Mouse (Mus musculus) layer of hippocampus, postnatal 14 days (tissue): Measurements from ENCODE around the gene Ccdc122. TPM values are rescaled to one million over a fixed set of nuclear protein-coding genes. Genes with fewer than 3 reads are reported as not detected.
"Not testable (repeated sequence)": the region's sequence is repeated elsewhere in the genome, so short reads cannot be mapped to it uniquely, and the experiment has no call there.

ENCODE experiments used
- DNase-seq, 2 experiments: peaks; one replicate each; pipeline ENCODE4 v3.0.0; 2021 to 2022; ENCODE audit warnings: low spot score in 2 of 2, mixed read lengths in 1 of 2
- long read RNA-seq, 2 experiments: library from polyadenylated mRNA; stranded (forward); transcript quantifications; one replicate each; pipeline ENCODE4 v2.0.0; 2021
- total RNA-seq, 2 experiments: library from RNA; stranded (reverse); gene quantifications; 2 replicates each; pipeline ENCODE4 v1.2.3; 2021

Ccdc122 gene
- 1 to 10 TPM; 2.0 to 2.3 TPM for total RNA-seq
- long read RNA-seq, experiment 1, partial matches to known transcripts = 0 of 2 reads
- long read RNA-seq, experiment 1, other reads (novel, unspliced or antisense) = 1 of 2 reads
- long read RNA-seq, experiment 2 = 0 reads

GRCm38 (mm10) chr14:77036226-77037046 lies at the start of gene Ccdc122, which contains the start of gene Lacc1:
Ccdc122 (plus strand) TSS chr14:77036772.
Lacc1 (minus strand) TSS chr14:77036904.
- peak; percentile 63 to 68 for DNase-seq

- not testable (repeated sequence) for DNase-seq
Measured at GRCm38 (mm10) chr14:76990351-76990750, 46.2 kb upstream of the Ccdc122 start.

DNA sequence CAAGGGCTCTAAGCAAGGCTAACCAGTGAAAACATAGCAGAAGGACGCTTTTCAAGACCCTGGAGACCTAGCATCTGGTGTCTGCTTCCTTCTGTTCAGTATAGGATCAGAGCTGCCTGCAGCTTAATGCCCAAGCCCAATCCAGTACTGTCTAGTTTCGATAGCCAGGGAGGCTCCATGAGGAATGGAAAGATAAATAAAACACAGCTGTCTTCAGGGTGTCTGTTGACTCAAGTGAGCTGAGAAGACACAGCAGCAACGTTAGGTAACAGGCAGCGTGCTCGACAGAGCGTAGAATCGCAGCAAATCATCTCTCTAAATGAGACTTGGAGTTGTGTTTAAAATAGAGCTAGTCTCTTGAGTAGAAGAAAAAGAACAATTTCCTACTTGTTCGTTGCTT lies 31.8 kb upstream of the Ccdc122 start:
- no peak for DNase-seq

DNA sequence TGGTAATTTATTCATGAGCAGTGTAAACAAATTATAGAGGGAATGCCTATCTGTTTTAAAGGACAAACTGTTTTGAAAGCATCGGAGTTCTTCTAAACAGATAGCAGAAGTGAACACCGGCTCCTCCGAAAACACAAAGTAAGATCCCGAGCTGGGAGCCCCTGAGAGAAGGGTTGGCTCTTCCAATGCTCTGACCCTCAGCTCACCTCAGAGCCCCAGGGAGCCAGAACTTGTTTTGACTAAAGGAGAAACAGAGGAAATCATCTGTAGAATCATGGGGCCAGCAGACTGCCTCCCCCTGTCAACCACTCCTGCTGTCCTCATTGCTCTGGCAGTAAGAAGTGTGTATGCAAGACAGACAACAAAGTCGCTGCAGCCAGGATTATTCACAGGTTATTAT lies 31.0 kb upstream of the Ccdc122 start:
- DNase-seq = no peak

DNA sequence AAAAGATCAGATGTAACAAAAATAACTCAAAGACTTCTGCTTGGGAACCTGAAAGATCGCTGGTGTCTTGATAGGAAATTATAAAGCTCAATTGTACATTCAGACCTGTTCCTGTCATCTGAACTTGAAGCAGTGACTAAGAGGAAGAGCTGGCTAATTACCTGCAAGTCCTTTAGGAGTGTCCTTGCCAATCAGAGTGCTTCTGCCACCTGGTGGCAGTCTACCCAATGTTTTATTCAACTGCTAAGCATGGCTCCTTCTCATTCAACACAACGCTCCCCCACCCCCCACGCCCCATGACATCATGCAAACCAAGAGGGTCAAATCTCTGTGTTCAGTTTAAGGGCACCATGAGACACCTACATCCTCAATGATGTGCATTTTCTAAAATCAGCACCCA lies 28.3 kb upstream of the Ccdc122 start:
- peak; percentile 48 to 71 for DNase-seq

DNA sequence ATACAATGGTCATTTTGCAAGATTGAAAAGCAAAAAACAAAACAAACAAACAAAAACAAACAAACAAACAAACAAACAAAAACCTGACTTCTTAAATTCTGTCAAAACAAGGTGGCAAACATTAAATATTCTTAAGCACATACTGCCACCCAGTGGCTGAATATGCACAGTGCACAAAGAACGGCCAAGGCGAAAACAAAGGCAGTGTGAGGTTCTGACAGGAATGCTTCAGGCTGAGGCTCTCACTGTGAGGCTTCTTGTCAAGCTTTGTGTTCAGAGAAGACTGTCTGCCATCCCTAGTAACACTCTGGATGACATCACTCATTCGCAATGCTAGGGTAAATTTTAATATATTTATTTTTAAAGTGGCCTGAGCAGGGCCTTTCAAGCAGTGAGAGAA lies 24.8 kb upstream of the Ccdc122 start:
- peak; percentile 74 to 83 for DNase-seq

GRCm38 (mm10) chr14:77016783-77017182 lies 19.8 kb upstream of the Ccdc122 start:
- not testable (repeated sequence) for DNase-seq

GRCm38 (mm10) chr14:77017211-77017610 lies 19.4 kb upstream of the Ccdc122 start:
- DNase-seq = no peak

DNA sequence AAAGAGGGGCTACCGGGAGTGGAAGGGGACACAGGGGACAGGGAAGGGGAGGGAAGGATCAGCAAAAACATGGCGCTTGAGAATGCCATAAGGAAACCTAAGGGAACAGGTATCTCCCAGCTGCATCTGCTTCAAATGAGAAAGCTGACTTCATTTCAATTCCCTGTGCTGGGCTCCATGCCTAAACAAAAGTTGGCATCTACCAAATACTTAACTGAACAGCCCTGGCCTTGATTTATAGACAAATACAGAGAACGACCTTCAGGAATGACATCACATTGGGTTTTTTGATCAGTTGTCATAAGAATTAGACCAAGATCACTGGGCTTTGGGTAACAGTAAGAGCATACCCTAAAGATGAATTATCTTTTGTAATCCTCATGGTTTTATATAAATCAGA lies 12.1 kb upstream of the Ccdc122 start:
- no peak for DNase-seq

GRCm38 (mm10) chr14:77029319-77030054 lies 7.1 kb upstream of the Ccdc122 start:
- DNase-seq = no peak

- DNase-seq = no peak
Measured at GRCm38 (mm10) chr14:77030808-77031207, 5.8 kb upstream of the Ccdc122 start.

DNA sequence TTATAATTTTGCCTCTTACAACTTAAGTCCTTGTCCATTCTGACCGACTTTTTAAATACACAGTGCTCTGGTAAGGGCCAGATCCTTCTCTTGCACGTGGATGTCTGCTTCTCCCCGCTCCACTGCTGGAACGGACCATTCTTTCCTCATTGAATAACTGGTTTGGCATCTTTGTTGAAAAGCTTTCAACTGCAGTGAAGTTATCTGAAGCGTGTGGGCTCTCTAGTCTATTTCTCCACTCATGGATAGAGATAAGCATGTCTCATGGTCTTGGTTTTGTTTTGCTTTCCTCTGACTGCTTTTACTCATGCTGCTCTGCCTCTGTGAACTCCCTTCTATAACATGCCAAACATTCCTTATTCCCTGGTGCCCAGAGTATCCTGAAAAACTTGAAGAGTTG lies 4.1 kb upstream of the Ccdc122 start:
- DNase-seq = no peak

GRCm38 (mm10) chr14:77033391-77033790 lies 3.2 kb upstream of the Ccdc122 start:
- DNase-seq = no peak

GRCm38 (mm10) chr14:77034175-77034915 lies 2.2 kb upstream of the Ccdc122 start:
- no peak for DNase-seq

DNA sequence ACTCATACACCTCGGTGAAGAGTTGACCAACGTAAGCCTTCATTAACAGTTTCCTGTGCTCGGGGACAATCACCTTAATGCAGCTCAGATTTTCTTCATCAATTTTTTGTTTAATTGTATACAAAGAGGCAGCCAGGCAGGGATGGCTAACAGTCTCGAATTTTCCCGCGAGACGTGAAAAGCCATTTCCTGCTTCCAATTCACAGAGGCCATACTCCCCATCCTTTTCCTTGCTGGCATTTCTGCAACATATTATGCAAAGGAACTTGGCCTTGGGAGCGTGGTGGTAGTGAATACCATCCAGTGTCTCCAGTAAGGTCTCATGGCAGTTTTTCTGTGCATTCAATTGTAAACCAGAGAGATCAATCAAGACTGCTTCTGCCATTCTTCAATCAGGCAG lies 1.6 kb upstream of the Ccdc122 start:
- no peak for DNase-seq

DNA sequence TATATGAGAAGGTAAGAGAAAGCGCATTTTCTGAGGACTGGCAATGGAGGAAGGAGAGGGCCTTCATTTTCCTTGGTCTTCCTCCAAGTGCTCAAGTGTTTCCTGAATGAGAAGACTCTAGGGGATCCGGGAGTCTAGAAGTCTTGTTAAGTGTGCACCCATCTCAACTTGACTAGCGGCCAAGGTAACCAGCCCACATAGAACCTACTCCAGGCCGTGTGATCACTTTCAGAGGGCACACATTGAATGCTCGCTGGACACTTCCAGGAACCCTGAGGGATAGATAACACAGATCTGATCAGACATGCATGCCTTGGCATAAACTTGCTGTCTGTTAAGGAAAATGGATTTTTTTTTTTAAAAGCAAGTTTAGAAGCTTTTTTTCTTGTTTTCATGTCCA lies 758 bp downstream of the Ccdc122 start:
- DNase-seq = no peak

GRCm38 (mm10) chr14:77037832-77038425 lies 1.4 kb downstream of the Ccdc122 start:
- DNase-seq = no peak

DNA sequence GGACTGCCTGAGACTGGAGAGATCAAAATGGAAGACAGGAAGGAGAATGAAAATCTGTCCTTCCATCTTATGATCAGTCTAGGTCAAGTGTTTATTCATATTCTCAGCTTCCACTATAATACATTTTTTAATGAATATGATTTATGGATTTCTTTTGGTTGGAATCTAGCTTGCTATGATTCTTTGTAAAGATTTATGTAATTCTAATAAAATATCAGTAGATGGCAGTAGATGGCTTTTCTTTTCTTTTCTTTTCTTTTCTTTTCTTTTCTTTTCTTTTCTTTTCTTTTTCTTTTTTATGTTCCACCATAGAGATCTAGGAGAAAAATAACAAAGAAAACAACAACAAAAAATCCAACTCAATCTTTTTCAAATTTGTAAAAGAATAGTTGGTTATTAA lies 16.7 kb downstream of the Ccdc122 start:
- DNase-seq = no peak

DNA sequence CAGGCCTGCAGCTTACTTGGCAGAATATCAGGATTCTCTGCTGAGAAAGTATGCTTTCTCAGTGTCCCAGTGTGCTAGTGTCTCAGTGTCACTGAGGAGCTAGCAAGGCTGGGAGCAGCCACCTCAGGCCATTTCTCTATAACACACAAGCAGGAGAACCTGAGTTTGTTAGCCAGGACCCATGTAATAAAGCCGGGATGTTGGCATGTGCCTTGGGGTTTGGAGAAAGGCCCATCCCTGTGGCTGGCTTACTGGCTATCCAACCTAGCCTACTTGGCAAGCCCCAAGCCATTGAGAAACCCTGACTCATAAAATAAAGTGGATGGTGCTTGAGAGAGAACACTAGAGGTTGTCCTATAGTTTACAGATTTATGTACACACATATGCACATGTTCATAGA lies 32.8 kb downstream of the Ccdc122 start:
- DNase-seq = no peak

- no peak for DNase-seq
Measured at GRCm38 (mm10) chr14:77081248-77081647, 44.7 kb downstream of the Ccdc122 start.

GRCm38 (mm10) chr14:77100285-77100684 lies 63.7 kb downstream of the Ccdc122 start:
- DNase-seq = no peak
